Mouse (Mus musculus) hindbrain, embryonic 13.5 days (tissue): ENCODE measurements at regions not wholly inside any gene's neighbourhood (a gene's known extent, or its start where the extent isn't known, plus 50 kb on each side); places are given as distances from the start of the nearest gene placed in this dataset.

Experiments
- ATAC-seq: fragments of 200-750 bp; cut with Nextera tagmentation; 2 replicates; pipeline ENCODE4 v1.8.0; 2017; ENCODE audit warnings: moderate TSS enrichment; ENCODE audit not compliant: low FRiP score
- H3K27ac ChIP-seq: fragments of 300-500 bp; sonication (generic); 2 replicates; pipeline ENCODE4 v1.5.1; 2015; ENCODE audit warnings: inconsistent platforms, mild to moderate bottlenecking, moderate library complexity
- H3K27me3 ChIP-seq: fragments of 300-500 bp; sonication (generic); 2 replicates; pipeline ENCODE4 v1.6.1; 2015; ENCODE audit warnings: mild to moderate bottlenecking, inconsistent platforms
- H3K36me3 ChIP-seq: fragments of 300-500 bp; sonication (generic); 2 replicates; pipeline ENCODE4 v1.6.1; 2015; ENCODE audit warnings: mild to moderate bottlenecking, inconsistent platforms
- H3K4me1 ChIP-seq: fragments of 300-500 bp; sonication (generic); replicated peaks from 2 replicates; pipeline ENCODE4 v1.6.1; 2015; ENCODE audit warnings: inconsistent platforms
- H3K4me2 ChIP-seq: fragments of 300-500 bp; sonication (generic); 2 replicates; pipeline ENCODE4 v1.6.1; 2015; ENCODE audit warnings: inconsistent platforms, mild to moderate bottlenecking, moderate library complexity
- H3K4me3 ChIP-seq: fragments of 300-500 bp; sonication (generic); 2 replicates; pipeline ENCODE4 v1.5.1; 2015; ENCODE audit warnings: mild to moderate bottlenecking, inconsistent platforms
- H3K9ac ChIP-seq: fragments of 300-500 bp; sonication (generic); 2 replicates; pipeline ENCODE4 v1.6.1; 2015; ENCODE audit warnings: mild to moderate bottlenecking, inconsistent platforms
- H3K9me3 ChIP-seq: fragments of 300-500 bp; sonication (generic); 2 replicates; pipeline ENCODE4 v1.6.1; 2016; ENCODE audit warnings: inconsistent platforms
- WGBS: fragments of 180-500 bp; shearing (Covaris S2); methylation state at CpG from one replicate; pipeline ENCODE4 v1.1.7; 2015; 5-methylcytosine and 5-hydroxymethylcytosine counted together

- Histone ChIP-seq H3K27ac (no peak overlapping the region), H3K9ac (no peak overlapping the region), H3K27me3 (no peaks in the 10 kb centered on the region), H3K4me2 (no peak overlapping the region), H3K36me3 (no peaks in the 10 kb centered on the region), H3K4me3 (no peak overlapping the region), H3K4me1 (peaks cover 5% of the 10 kb centered on the region; the same call in 1 of the 2 replicates), H3K9me3 (no peaks in the 10 kb centered on the region)
- WGBS: 83% methylated on average over 1 of the region's 1 CpGs
- ATAC-seq: no peak
These were observed 479.9 kb upstream of the Marcks start for GRCm38 (mm10) chr10:37618606-37619005.

- Histone ChIP-seq H3K4me3 (no peak overlapping the region), H3K9me3 (no peaks in the 10 kb centered on the region), H3K27ac (no peak overlapping the region), H3K4me2 (no peak overlapping the region), H3K4me1 (peaks cover 5% of the 10 kb centered on the region; the same call in 1 of the 2 replicates), H3K9ac (no peak overlapping the region), H3K36me3 (no peaks in the 10 kb centered on the region), H3K27me3 (no peaks in the 10 kb centered on the region)
- ATAC-seq: no peak
- WGBS: 84% methylated on average over 7 of the region's 7 CpGs
These were observed 479.1 kb upstream of the Marcks start for GRCm38 (mm10) chr10:37617708-37618300.

GRCm38 (mm10) chr10:37615926-37616691 is 477.4 kb upstream of the Marcks start:
- Histone ChIP-seq H3K4me2 (no peak overlapping the region), H3K9ac (no peak overlapping the region), H3K4me1 (peaks cover 5% of the 10 kb centered on the region; the same call in 1 of the 2 replicates), H3K36me3 (no peaks in the 10 kb centered on the region), H3K27me3 (no peaks in the 10 kb centered on the region), H3K9me3 (no peaks in the 10 kb centered on the region), H3K27ac (no peak overlapping the region), H3K4me3 (no peak overlapping the region)
- WGBS: 63% methylated on average over 4 of the region's 4 CpGs
- no peak for ATAC-seq

GRCm38 (mm10) chr10:37613936-37614335 is 475.2 kb upstream of the Marcks start:
- Histone ChIP-seq H3K4me3 (no peak overlapping the region), H3K27ac (no peak overlapping the region), H3K9ac (no peak overlapping the region), H3K9me3 (no peaks in the 10 kb centered on the region), H3K27me3 (no peaks in the 10 kb centered on the region), H3K36me3 (no peaks in the 10 kb centered on the region), H3K4me1 (peaks cover 5% of the 10 kb centered on the region; the same call in 1 of the 2 replicates), H3K4me2 (no peak overlapping the region)
- no peak for ATAC-seq
- whole genome bisulfite sequencing: 86% methylated on average over 1 of the region's 1 CpGs

- no peak for ATAC-seq
- H3K36me3 ChIP-seq: no peaks in the 10 kb centered on the region
- H3K27ac ChIP-seq: no peak overlapping the region
- H3K4me1 ChIP-seq: no peaks in the 10 kb centered on the region
- WGBS: 58% methylated on average over 1 of the region's 1 CpGs
- no peak overlapping the region for H3K4me3 ChIP-seq
- H3K9me3 ChIP-seq: no peaks in the 10 kb centered on the region
- H3K9ac ChIP-seq: no peak overlapping the region
- H3K4me2 ChIP-seq: no peak overlapping the region
- no peaks in the 10 kb centered on the region for H3K27me3 ChIP-seq
These were observed 464.8 kb upstream of the Marcks start for GRCm38 (mm10) chr10:37603529-37603928.

GRCm38 (mm10) chr10:37602936-37603335 is 464.2 kb upstream of the Marcks start:
- H3K27ac ChIP-seq: no peak overlapping the region
- WGBS: 74% methylated on average over 2 of the region's 2 CpGs

GRCm38 (mm10) chr10:37589889-37590288 is 451.2 kb upstream of the Marcks start:
- Histone ChIP-seq H3K36me3 (no peaks in the 10 kb centered on the region), H3K4me1 (no peaks in the 10 kb centered on the region), H3K9me3 (no peaks in the 10 kb centered on the region), H3K9ac (no peak overlapping the region), H3K27me3 (no peaks in the 10 kb centered on the region), H3K27ac (no peak overlapping the region), H3K4me3 (no peak overlapping the region), H3K4me2 (no peak overlapping the region)
- WGBS: 75% methylated on average over 2 of the region's 2 CpGs
- no peak for ATAC-seq

More at GRCm38 (mm10) chr10:37602936-37603335, 464.2 kb upstream of the Marcks start:
- H3K4me1 ChIP-seq: no peaks in the 10 kb centered on the region
- no peak overlapping the region for H3K9ac ChIP-seq
- H3K9me3 ChIP-seq: no peaks in the 10 kb centered on the region
- no peak for ATAC-seq
- H3K36me3 ChIP-seq: no peaks in the 10 kb centered on the region
- H3K27me3 ChIP-seq: no peaks in the 10 kb centered on the region
- no peak overlapping the region for H3K4me2 ChIP-seq
- H3K4me3 ChIP-seq: no peak overlapping the region

GRCm38 (mm10) chr10:37589009-37589408 is 450.3 kb upstream of the Marcks start:
- H3K36me3 ChIP-seq: no peaks in the 10 kb centered on the region
- no peak for ATAC-seq
- H3K4me3 ChIP-seq: no peak overlapping the region
- H3K4me1 ChIP-seq: no peaks in the 10 kb centered on the region
- H3K9me3 ChIP-seq: no peaks in the 10 kb centered on the region
- no peak overlapping the region for H3K4me2 ChIP-seq
- no peak overlapping the region for H3K27ac ChIP-seq
- no peaks in the 10 kb centered on the region for H3K27me3 ChIP-seq
- 100% methylated on average over 1 of the region's 1 CpGs for WGBS
- H3K9ac ChIP-seq: no peak overlapping the region

- H3K4me2 ChIP-seq: no peak overlapping the region
- H3K9ac ChIP-seq: no peak overlapping the region
- no peaks in the 10 kb centered on the region for H3K36me3 ChIP-seq
- no peaks in the 10 kb centered on the region for H3K4me1 ChIP-seq
- no peaks in the 10 kb centered on the region for H3K27me3 ChIP-seq
- ATAC-seq: no peak
- no peaks in the 10 kb centered on the region for H3K9me3 ChIP-seq
- no peak overlapping the region for H3K4me3 ChIP-seq
- H3K27ac ChIP-seq: no peak overlapping the region
- 90% methylated on average over 2 of the region's 2 CpGs for WGBS
These were observed 432.5 kb upstream of the Marcks start for GRCm38 (mm10) chr10:37571171-37571570.

GRCm38 (mm10) chr10:37561705-37562104 is 423.0 kb upstream of the Marcks start:
- no peaks in the 10 kb centered on the region for H3K27me3 ChIP-seq
- H3K4me2 ChIP-seq: no peak overlapping the region
- no peak for ATAC-seq
- no peak overlapping the region for H3K27ac ChIP-seq
- H3K4me3 ChIP-seq: no peak overlapping the region
- H3K9ac ChIP-seq: no peak overlapping the region
- 95% methylated on average over 2 of the region's 2 CpGs for WGBS
- no peaks in the 10 kb centered on the region for H3K4me1 ChIP-seq
- no peaks in the 10 kb centered on the region for H3K9me3 ChIP-seq
- no peaks in the 10 kb centered on the region for H3K36me3 ChIP-seq

- H3K36me3 ChIP-seq: no peaks in the 10 kb centered on the region
- H3K27me3 ChIP-seq: no peaks in the 10 kb centered on the region
- 89% methylated on average over 2 of the region's 2 CpGs for WGBS
These were observed 410.7 kb upstream of the Marcks start for GRCm38 (mm10) chr10:37549446-37549845.

GRCm38 (mm10) chr10:37540703-37541102 is 402.0 kb upstream of the Marcks start:
- no peaks in the 10 kb centered on the region for H3K4me1 ChIP-seq
- H3K4me2 ChIP-seq: no peak overlapping the region
- H3K9me3 ChIP-seq: no peaks in the 10 kb centered on the region
- no peak overlapping the region for H3K9ac ChIP-seq
- H3K27ac ChIP-seq: no peak overlapping the region
- 76% methylated on average over 1 of the region's 1 CpGs for WGBS
- H3K36me3 ChIP-seq: no peaks in the 10 kb centered on the region
- H3K27me3 ChIP-seq: no peaks in the 10 kb centered on the region
- ATAC-seq: no peak
- no peak overlapping the region for H3K4me3 ChIP-seq

More at GRCm38 (mm10) chr10:37549446-37549845, 410.7 kb upstream of the Marcks start:
- H3K4me1 ChIP-seq: no peaks in the 10 kb centered on the region
- no peaks in the 10 kb centered on the region for H3K9me3 ChIP-seq
- no peak overlapping the region for H3K27ac ChIP-seq
- H3K4me3 ChIP-seq: no peak overlapping the region
- no peak for ATAC-seq
- no peak overlapping the region for H3K4me2 ChIP-seq
- no peak overlapping the region for H3K9ac ChIP-seq
